Mouse (Mus musculus): ENCODE measurements around the gene Il18. TPM values are rescaled to one million over a fixed set of nuclear protein-coding genes. Genes with fewer than 3 reads are reported as not detected.

Il18 gene
- polyA plus RNA-seq, 1 experiment, result 0.81 TPM

GRCm38 (mm10) chr9:50528293-50528892, 26.2 kb upstream of the Il18 start, which contains the start of gene Pts:
Gene Pts (minus strand): TSS chr9:50528724.
- no peaks in the 10 kb centered on the region for H3K27me3 ChIP-seq (ENCODE audit: control insufficient read depth, insufficient read depth, insufficient read length)

GRCm38 (mm10) chr9:50530890-50531289, 23.7 kb upstream of the Il18 start:
- Histone ChIP-seq H3K27me3 (ENCODE audit: control insufficient read depth, insufficient read depth, insufficient read length) (no peaks in the 10 kb centered on the region), H3ac (ENCODE audit: control insufficient read depth, insufficient read length, low read depth) (no peak overlapping the region), H3K36me3 (ENCODE audit: control insufficient read depth, insufficient read depth) (no peaks in the 10 kb centered on the region), H3K79me2 (ENCODE audit: control insufficient read depth, insufficient read depth) (peaks cover 11% of the 10 kb centered on the region), H3K79me3 (ENCODE audit: low read depth) (no peaks in the 10 kb centered on the region), H3K4me3 (ENCODE audit: insufficient read depth, poor library complexity, severe bottlenecking) (no peak overlapping the region)
- no peak for TF ChIP-seq USF1 (IDR thresholded peaks at IDR 0.05; ENCODE audit: low read depth)
- no peak for TF ChIP-seq MAX (IDR thresholded peaks at IDR 0.05)
- TF ChIP-seq CTCF (IDR thresholded peaks at IDR 0.05; ENCODE audit: control insufficient read depth, insufficient read depth, insufficient read length), result no peak
- TF ChIP-seq MYOD1 (IDR thresholded peaks at IDR 0.05; ENCODE audit: control insufficient read depth, insufficient read length, low read depth), result no peak
- TF ChIP-seq CEBPB (IDR thresholded peaks at IDR 0.05; ENCODE audit: low read depth), result no peak
- TF ChIP-seq FOSL1 (IDR thresholded peaks at IDR 0.05; ENCODE audit: insufficient read depth, low read length, poor library complexity, severe bottlenecking), result no peak
- TF ChIP-seq MYOG (IDR thresholded peaks at IDR 0.05; ENCODE audit: control insufficient read depth, extremely low read depth, insufficient read length), result no peak

More at GRCm38 (mm10) chr9:50528293-50528892, 26.2 kb upstream of the Il18 start, which contains the start of gene Pts:
- peaks cover 11% of the 10 kb centered on the region for H3K79me2 ChIP-seq (ENCODE audit: control insufficient read depth, insufficient read depth)
- TF ChIP-seq USF1 (IDR thresholded peaks at IDR 0.05; ENCODE audit: low read depth) (no peak), MYOD1 (IDR thresholded peaks at IDR 0.05; ENCODE audit: control insufficient read depth, insufficient read length, low read depth) (no peak), MAX (IDR thresholded peaks at IDR 0.05) (peak; percentile 65), MYOG (IDR thresholded peaks at IDR 0.05; ENCODE audit: control insufficient read depth, extremely low read depth, insufficient read length) (no peak), CEBPB (IDR thresholded peaks at IDR 0.05; ENCODE audit: low read depth) (no peak), CTCF (IDR thresholded peaks at IDR 0.05; ENCODE audit: control insufficient read depth, insufficient read depth, insufficient read length) (peak; percentile 84), FOSL1 (IDR thresholded peaks at IDR 0.05; ENCODE audit: insufficient read depth, low read length, poor library complexity, severe bottlenecking) (no peak)
- H3K79me3 ChIP-seq (ENCODE audit: low read depth), result no peaks in the 10 kb centered on the region
- peak within 1 kb of the TSS; percentile 97 for H3ac ChIP-seq (ENCODE audit: control insufficient read depth, insufficient read length, low read depth)
- no peaks in the 10 kb centered on the region for H3K36me3 ChIP-seq (ENCODE audit: control insufficient read depth, insufficient read depth)
- peak within 1 kb of the TSS; percentile 39 for H3K4me3 ChIP-seq (ENCODE audit: insufficient read depth, poor library complexity, severe bottlenecking)

GRCm38 (mm10) chr9:50533328-50533727, 21.3 kb upstream of the Il18 start:
- TF ChIP-seq USF1 (IDR thresholded peaks at IDR 0.05; ENCODE audit: low read depth) (no peak), MYOG (IDR thresholded peaks at IDR 0.05; ENCODE audit: control insufficient read depth, extremely low read depth, insufficient read length) (no peak), CEBPB (IDR thresholded peaks at IDR 0.05; ENCODE audit: low read depth) (no peak), MAX (IDR thresholded peaks at IDR 0.05) (no peak), MYOD1 (IDR thresholded peaks at IDR 0.05; ENCODE audit: control insufficient read depth, insufficient read length, low read depth) (no peak)
- H3K36me3 ChIP-seq (ENCODE audit: control insufficient read depth, insufficient read depth), result no peaks in the 10 kb centered on the region
- no peak overlapping the region for H3K4me3 ChIP-seq (ENCODE audit: insufficient read depth, poor library complexity, severe bottlenecking)
- H3K79me2 ChIP-seq (ENCODE audit: control insufficient read depth, insufficient read depth), result no peaks in the 10 kb centered on the region
- no peaks in the 10 kb centered on the region for H3K27me3 ChIP-seq (ENCODE audit: control insufficient read depth, insufficient read depth, insufficient read length)
- no peak overlapping the region for H3ac ChIP-seq (ENCODE audit: control insufficient read depth, insufficient read length, low read depth)
- H3K79me3 ChIP-seq (ENCODE audit: low read depth), result no peaks in the 10 kb centered on the region

- no peak overlapping the region for H3ac ChIP-seq (ENCODE audit: control insufficient read depth, insufficient read length, low read depth)
- TF ChIP-seq MYOD1 (IDR thresholded peaks at IDR 0.05; ENCODE audit: control insufficient read depth, insufficient read length, low read depth) (no peak), CEBPB (IDR thresholded peaks at IDR 0.05; ENCODE audit: low read depth) (no peak), USF1 (IDR thresholded peaks at IDR 0.05; ENCODE audit: low read depth) (no peak), CTCF (IDR thresholded peaks at IDR 0.05; ENCODE audit: control insufficient read depth, insufficient read depth, insufficient read length) (no peak), MYOG (IDR thresholded peaks at IDR 0.05; ENCODE audit: control insufficient read depth, extremely low read depth, insufficient read length) (no peak)
- H3K79me3 ChIP-seq (ENCODE audit: low read depth), result no peaks in the 10 kb centered on the region
- no peak overlapping the region for H3K4me3 ChIP-seq (ENCODE audit: insufficient read depth, poor library complexity, severe bottlenecking)
- no peaks in the 10 kb centered on the region for H3K79me2 ChIP-seq (ENCODE audit: control insufficient read depth, insufficient read depth)
- no peaks in the 10 kb centered on the region for H3K27me3 ChIP-seq (ENCODE audit: control insufficient read depth, insufficient read depth, insufficient read length)
- no peaks in the 10 kb centered on the region for H3K36me3 ChIP-seq (ENCODE audit: control insufficient read depth, insufficient read depth)
Observed at GRCm38 (mm10) chr9:50533791-50534190, 20.8 kb upstream of the Il18 start.

GRCm38 (mm10) chr9:50535930-50536329, 18.7 kb upstream of the Il18 start:
- no peaks in the 10 kb centered on the region for H3K36me3 ChIP-seq (ENCODE audit: control insufficient read depth, insufficient read depth)
- H3K79me3 ChIP-seq (ENCODE audit: low read depth), result no peaks in the 10 kb centered on the region
- no peak overlapping the region for H3K4me3 ChIP-seq (ENCODE audit: insufficient read depth, poor library complexity, severe bottlenecking)
- TF ChIP-seq FOSL1 (IDR thresholded peaks at IDR 0.05; ENCODE audit: insufficient read depth, low read length, poor library complexity, severe bottlenecking) (no peak), CTCF (IDR thresholded peaks at IDR 0.05; ENCODE audit: control insufficient read depth, insufficient read depth, insufficient read length) (no peak), USF1 (IDR thresholded peaks at IDR 0.05; ENCODE audit: low read depth) (no peak), CEBPB (IDR thresholded peaks at IDR 0.05; ENCODE audit: low read depth) (no peak), MYOD1 (IDR thresholded peaks at IDR 0.05; ENCODE audit: control insufficient read depth, insufficient read length, low read depth) (no peak), MYOG (IDR thresholded peaks at IDR 0.05; ENCODE audit: control insufficient read depth, extremely low read depth, insufficient read length) (no peak), MAX (IDR thresholded peaks at IDR 0.05) (no peak)
- H3K27me3 ChIP-seq (ENCODE audit: control insufficient read depth, insufficient read depth, insufficient read length), result no peaks in the 10 kb centered on the region
- H3ac ChIP-seq (ENCODE audit: control insufficient read depth, insufficient read length, low read depth), result no peak overlapping the region
- H3K79me2 ChIP-seq (ENCODE audit: control insufficient read depth, insufficient read depth), result no peaks in the 10 kb centered on the region
